Mouse (Mus musculus): ENCODE results near the gene Metap1.
A peak's percentile ranks its signal among the peaks of the same experiment; 100 is the strongest.

Metap1 gene

GRCm38 (mm10) chr3:138448077-138448860 lies 41.0 kb downstream of the Metap1 start:
- peak; percentile 66 for DNase-seq

- DNase-seq: no peak
Measured at GRCm38 (mm10) chr3:138443465-138443771, 45.9 kb downstream of the Metap1 start.

- peak; percentile 94 for DNase-seq
Measured at GRCm38 (mm10) chr3:138442612-138443464, 46.5 kb downstream of the Metap1 start, which contains the start of gene Adh5. Gene Adh5, plus strand, starts transcription at chr3:138443093.

- no peak for DNase-seq
Measured at GRCm38 (mm10) chr3:138442203-138442602, 47.1 kb downstream of the Metap1 start.

- no peak for DNase-seq
Measured at GRCm38 (mm10) chr3:138438716-138439115, 50.6 kb downstream of the Metap1 start.

GRCm38 (mm10) chr3:138431835-138432234 lies 57.5 kb downstream of the Metap1 start:
- DNase-seq: peak; percentile 37

- no peak for DNase-seq
Measured at GRCm38 (mm10) chr3:138430360-138430976, 58.8 kb downstream of the Metap1 start.

GRCm38 (mm10) chr3:138424247-138424646 lies 65.1 kb downstream of the Metap1 start:
- DNase-seq: no peak

GRCm38 (mm10) chr3:138423664-138424063 lies 65.7 kb downstream of the Metap1 start:
- no peak for DNase-seq

GRCm38 (mm10) chr3:138420385-138420784 lies 68.9 kb downstream of the Metap1 start:
- DNase-seq: no peak

- no peak for DNase-seq
Measured at GRCm38 (mm10) chr3:138419369-138419768, 69.9 kb downstream of the Metap1 start.

GRCm38 (mm10) chr3:138415121-138415690 lies 74.1 kb downstream of the Metap1 start, which contains the start of gene Adh4:
Gene Adh4, plus strand, starts transcription at chr3:138415466.
- DNase-seq: peak; percentile 49

- DNase-seq: no peak
Measured at GRCm38 (mm10) chr3:138410211-138410610, 79.1 kb downstream of the Metap1 start.

GRCm38 (mm10) chr3:138409585-138409984 lies 79.7 kb downstream of the Metap1 start:
- DNase-seq: no peak

Data from kidney, postnatal 14 days (tissue).